Mouse (Mus musculus): Measurements from ENCODE around the gene Tctex1d2.

The Tctex1d2 gene

GRCm38 (mm10) chr16:32463426-32463825 is 43.9 kb downstream of the Tctex1d2 start:
- no peak for ATAC-seq (ENCODE audit: insufficient number of reproducible peaks, low FRiP score, low TSS enrichment)

- no peak for ATAC-seq (ENCODE audit: insufficient number of reproducible peaks, low FRiP score, low TSS enrichment)
These were observed 45.4 kb downstream of the Tctex1d2 start for GRCm38 (mm10) chr16:32464908-32465307.

DNA sequence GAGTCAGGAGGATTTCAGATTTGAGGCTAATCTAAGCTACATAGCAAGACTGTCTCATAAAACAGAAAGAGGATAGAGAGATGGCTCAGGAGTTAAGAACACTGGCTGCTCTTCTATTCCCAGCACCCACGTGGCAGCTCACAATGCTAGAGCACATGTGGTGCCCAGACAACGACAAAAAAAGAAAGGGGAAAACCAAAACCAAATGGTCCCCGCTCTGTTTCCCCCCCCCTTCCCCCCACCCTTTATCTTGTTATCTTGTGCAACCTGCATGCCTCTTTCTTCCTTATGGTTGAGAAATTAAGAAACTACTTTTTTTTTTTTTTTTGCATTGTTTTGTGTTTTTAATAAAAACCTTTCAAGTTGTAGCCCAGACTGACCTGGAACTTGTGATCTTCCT is 49.0 kb downstream of the Tctex1d2 start:
- no peak for ATAC-seq (ENCODE audit: insufficient number of reproducible peaks, low FRiP score, low TSS enrichment)

DNA sequence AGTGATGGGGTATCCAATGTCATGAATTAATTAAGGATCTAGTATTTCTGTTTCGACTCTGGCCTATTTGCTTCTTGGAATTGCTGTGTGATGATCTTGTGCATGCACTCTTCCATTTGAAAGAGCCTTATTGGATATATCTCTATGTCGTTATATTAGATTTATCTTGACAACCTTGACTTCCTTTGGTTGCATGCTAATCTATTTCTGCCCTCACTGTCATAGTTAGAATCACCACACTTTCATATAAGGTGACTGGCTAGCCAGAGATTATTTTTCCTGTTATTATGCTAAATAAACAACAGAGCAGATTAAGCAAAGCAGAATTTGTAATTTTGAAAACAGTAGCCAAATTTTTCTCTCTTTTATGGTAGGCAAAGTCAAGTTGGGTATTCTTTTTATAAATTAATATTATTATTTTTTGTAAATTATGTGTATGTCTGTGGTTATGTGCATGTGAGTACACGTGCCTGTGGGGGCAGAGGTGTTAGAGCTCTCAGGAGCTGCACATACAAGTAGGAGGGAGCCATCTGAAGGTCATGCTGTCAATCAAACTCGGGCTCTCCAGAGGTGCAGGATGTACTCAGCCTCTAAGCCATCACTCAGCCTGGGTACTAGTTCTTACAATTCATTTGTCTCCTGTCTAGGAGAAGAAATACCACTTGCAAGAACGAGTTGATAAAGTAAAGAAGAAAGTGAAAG is 50.1 kb downstream of the Tctex1d2 start:
- ATAC-seq (ENCODE audit: insufficient number of reproducible peaks, low FRiP score, low TSS enrichment) = no peak

DNA sequence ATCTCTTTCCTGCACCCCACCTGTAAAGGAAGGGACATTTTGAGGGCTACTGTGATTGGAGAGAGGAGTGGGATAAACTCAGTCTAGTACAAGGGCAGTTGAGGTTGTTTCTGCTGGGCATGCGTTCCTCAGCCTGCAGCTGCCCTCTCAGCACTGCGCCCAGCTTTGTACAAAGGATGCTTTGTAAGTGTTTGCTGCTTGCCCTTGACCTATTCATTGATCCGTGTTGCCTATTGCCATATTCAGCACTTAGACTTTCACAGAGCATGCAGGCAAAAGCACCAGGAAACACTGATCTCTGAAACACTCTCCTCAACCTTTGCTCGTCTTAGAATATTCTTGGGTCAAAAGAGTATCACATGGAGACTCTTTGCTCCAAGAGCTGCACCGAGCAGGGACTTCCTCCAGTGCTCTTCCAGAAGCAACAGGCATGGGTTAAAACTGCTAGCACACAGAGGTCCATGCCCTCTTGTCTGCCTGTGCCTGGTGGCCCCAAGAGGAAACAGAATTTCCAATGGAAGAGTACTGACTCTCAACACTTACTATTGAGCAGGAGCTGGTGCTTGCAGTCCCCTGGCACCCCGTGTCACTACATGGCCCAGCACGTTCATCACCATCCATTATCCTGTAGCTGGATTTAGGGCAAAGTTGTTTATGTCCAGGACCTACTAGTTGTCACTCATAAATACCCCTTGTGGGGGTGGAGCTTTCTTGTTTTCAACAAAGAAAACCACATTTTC is 52.9 kb downstream of the Tctex1d2 start:
- no peak for ATAC-seq (ENCODE audit: insufficient number of reproducible peaks, low FRiP score, low TSS enrichment)

- no peak for ATAC-seq (ENCODE audit: insufficient number of reproducible peaks, low FRiP score, low TSS enrichment)
These were observed 57.8 kb downstream of the Tctex1d2 start for GRCm38 (mm10) chr16:32477315-32477714.
